Mouse (Mus musculus) kidney, adult 8-10 months (tissue): ENCODE data around the gene Plscr3.

Source experiments
- DNase-seq, 2 experiments: peaks; one replicate each; pipeline ENCODE4 v3.0.0; 2022

Plscr3 gene

GRCm38 (mm10) chr11:69867335-69867734 lies 21.2 kb downstream of the Plscr3 start:
- DNase-seq = no peak

GRCm38 (mm10) chr11:69870289-69871069 lies 24.3 kb downstream of the Plscr3 start:
- no peak for DNase-seq

GRCm38 (mm10) chr11:69871822-69872221 lies 25.6 kb downstream of the Plscr3 start:
- no peak for DNase-seq

- no peak for DNase-seq
These were observed 26.3 kb downstream of the Plscr3 start for GRCm38 (mm10) chr11:69872451-69872850.

GRCm38 (mm10) chr11:69876186-69876585 lies 30.0 kb downstream of the Plscr3 start:
- peak in 1 of 2 experiments; percentile 35 for DNase-seq

- peak; percentile 71 to 86 for DNase-seq
These were observed 30.7 kb downstream of the Plscr3 start for GRCm38 (mm10) chr11:69876867-69877266.

- no peak for DNase-seq
These were observed 31.7 kb downstream of the Plscr3 start, which contains the start of gene Tmem95 for GRCm38 (mm10) chr11:69877878-69878277. Gene Tmem95, minus strand, starts transcription at chr11:69878018.

- DNase-seq = no peak
These were observed 32.2 kb downstream of the Plscr3 start for GRCm38 (mm10) chr11:69878399-69878798.

GRCm38 (mm10) chr11:69878952-69879351 lies 32.8 kb downstream of the Plscr3 start:
- no peak for DNase-seq

- no peak for DNase-seq
These were observed 33.5 kb downstream of the Plscr3 start for GRCm38 (mm10) chr11:69879711-69880110.

GRCm38 (mm10) chr11:69880506-69880852 lies 34.3 kb downstream of the Plscr3 start:
- DNase-seq = peak; percentile 77 to 86

- peak; percentile 90 to 92 for DNase-seq
These were observed 34.9 kb downstream of the Plscr3 start, which contains the start of gene Kctd11 for GRCm38 (mm10) chr11:69880853-69881603. Gene Kctd11, minus strand, starts transcription at chr11:69881406.

GRCm38 (mm10) chr11:69881787-69882670 lies 35.9 kb downstream of the Plscr3 start:
- DNase-seq = no peak

GRCm38 (mm10) chr11:69883066-69883465 lies 36.9 kb downstream of the Plscr3 start:
- DNase-seq = peak in 1 of 2 experiments; percentile 54

- DNase-seq = no peak
These were observed 37.5 kb downstream of the Plscr3 start for GRCm38 (mm10) chr11:69883527-69884151.

GRCm38 (mm10) chr11:69884240-69884639 lies 38.1 kb downstream of the Plscr3 start:
- no peak for DNase-seq

- no peak for DNase-seq
These were observed 38.5 kb downstream of the Plscr3 start for GRCm38 (mm10) chr11:69884663-69885062.

GRCm38 (mm10) chr11:69886907-69887635 lies 40.9 kb downstream of the Plscr3 start:
- DNase-seq = no peak

GRCm38 (mm10) chr11:69891482-69891881 lies 45.3 kb downstream of the Plscr3 start:
- DNase-seq = no peak

- no peak for DNase-seq
These were observed 48.5 kb downstream of the Plscr3 start for GRCm38 (mm10) chr11:69894671-69895070.

- no peak for DNase-seq
These were observed 49.1 kb downstream of the Plscr3 start, which contains the start of gene Acap1 for GRCm38 (mm10) chr11:69895291-69895690. Gene Acap1, minus strand, starts transcription at chr11:69895539.

- DNase-seq = no peak
These were observed 53.7 kb downstream of the Plscr3 start for GRCm38 (mm10) chr11:69899870-69900269.
